Comparison of ENCODE assay signal across 14 mouse cellular contexts in the genomic region with DNA sequence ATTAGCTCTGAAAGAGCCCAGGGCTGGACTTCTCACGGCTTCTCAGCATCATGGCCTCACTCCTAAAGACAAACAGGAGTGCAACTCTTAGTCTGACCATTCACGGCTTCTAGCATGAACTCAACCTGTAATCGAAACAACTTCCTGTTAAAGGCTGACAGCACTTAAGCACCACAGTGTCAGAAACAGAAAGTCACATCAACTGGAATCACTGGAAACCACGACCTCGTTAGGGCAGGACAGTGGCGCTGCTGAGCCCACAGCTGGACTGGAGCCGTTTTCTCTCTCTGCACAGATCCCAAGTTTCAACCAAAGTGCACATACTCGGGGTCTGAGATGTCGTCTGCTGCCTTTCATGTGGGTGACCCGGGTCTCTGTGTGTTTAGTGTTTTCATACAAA.
"Had no signal": no experiment of that assay in that cellular context is flagged by ENCODE, and none has a peak within 500 bp of the region (broad histone marks: within the 10 kb centered on the region; RNA-seq: fewer than 3 reads in every experiment).

No protein-coding gene starts in this region.

- ATAC-seq: inflammation-experienced regulatory T-cells, adult 6 months; intestine, postnatal 0 days; liver, embryonic 12.5 days; midbrain, embryonic 15.5 days had no signal

- H3K4me1 ChIP-seq: limb, embryonic 13.5 days; liver, embryonic 12.5 days; midbrain, embryonic 15.5 days had no signal

- H3K9ac ChIP-seq: limb, embryonic 13.5 days; liver, embryonic 12.5 days; lung, embryonic 14.5 days; midbrain, embryonic 15.5 days had no signal

- H3K27me3 ChIP-seq: limb, embryonic 13.5 days; liver, embryonic 12.5 days; midbrain, embryonic 15.5 days had no signal

- H3K4me3 ChIP-seq: layer of hippocampus, adult 2 months; limb, embryonic 13.5 days; liver, embryonic 12.5 days; midbrain, embryonic 15.5 days had no signal

- H3K27ac ChIP-seq: layer of hippocampus, adult 2 months; limb, embryonic 13.5 days; liver, embryonic 12.5 days; midbrain, embryonic 15.5 days; stomach, postnatal 0 days had no signal

- H3K36me3 ChIP-seq: limb, embryonic 13.5 days; liver, embryonic 12.5 days; midbrain, embryonic 15.5 days had no signal

- H3K9me3 ChIP-seq: limb, embryonic 13.5 days; liver, embryonic 12.5 days; midbrain, embryonic 15.5 days had no signal

- H3K4me2 ChIP-seq: limb, embryonic 13.5 days; liver, embryonic 12.5 days; lung, embryonic 14.5 days; midbrain, embryonic 11.5 days; midbrain, embryonic 15.5 days had no signal

- DNase-seq: kidney, postnatal 36 days; left cerebral cortex, postnatal 4 days; lung, embryonic 14.5 days; lung, postnatal 14 days; right cerebral cortex, postnatal 14 days; thymus, postnatal 14 days had no signal
